Mouse (Mus musculus): Measurements from ENCODE around the gene Tnfrsf19.

DNA sequence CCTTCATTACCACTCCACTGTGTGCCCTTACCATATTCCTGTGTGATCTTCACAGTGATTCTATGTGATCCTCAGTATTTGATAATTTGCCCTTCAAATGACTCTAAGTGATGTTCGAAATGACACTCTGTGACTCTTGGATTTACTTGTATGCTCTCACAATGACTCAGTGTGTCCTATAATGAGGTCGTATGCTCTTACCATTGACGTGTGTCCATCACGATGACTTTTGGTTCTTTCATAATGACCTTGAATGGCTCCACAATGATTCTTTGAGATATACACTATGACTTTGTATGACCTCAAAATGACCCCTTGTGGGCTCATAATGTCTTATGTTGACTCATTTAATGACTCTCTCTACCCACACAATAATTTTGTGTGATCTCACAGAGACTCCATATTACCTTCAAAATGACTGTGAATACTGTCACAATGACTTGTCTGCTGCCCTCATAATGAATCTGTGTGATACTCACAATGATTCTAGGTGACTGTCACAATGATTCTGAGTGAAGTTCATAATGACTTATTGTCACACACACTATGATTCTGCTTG lies 108.7 kb downstream of the Tnfrsf19 start:
- TF ChIP-seq CTCF (conservative IDR thresholded peaks at IDR 0.05; ENCODE audit: low read length) (no peak), NANOG (IDR thresholded peaks at IDR 0.05; ENCODE audit: borderline replicate concordance, low read length) (no peak)

Measured in E14TG2a.4 (cell line).